Mouse (Mus musculus) MEL (cell line): ENCODE results near the gene Opcml. TPM values are rescaled to one million over a fixed set of nuclear protein-coding genes. Genes with fewer than 3 reads are reported as not detected.

Experiments
- DNase-seq: peaks from one replicate; pipeline ENCODE4 v3.0.0; 2011; ENCODE audit warnings: low read depth, low spot score
- H3K27ac ChIP-seq: 2 replicates; pipeline ENCODE4 v1.5.1; 2012; ENCODE audit warnings: low read depth, mild to moderate bottlenecking, control low read depth, low read length, moderate library complexity; ENCODE audit not compliant: control insufficient read depth
- H3K27me3 ChIP-seq, 2 experiments: fragments of 150-350 bp in 1 of 2; sonication (generic) in 1 of 2; 2 replicates each; pipeline ENCODE4 v1.6.1; 2012; ENCODE audit warnings: low read length in 2 of 2, mild to moderate bottlenecking in 2 of 2, improper control_type of control experiment in 1 of 2, moderate library complexity in 1 of 2; ENCODE audit not compliant: insufficient read depth in 2 of 2, control insufficient read depth in 1 of 2
- H3K36me3 ChIP-seq, 2 experiments: 2 replicates each; pipeline ENCODE4 v1.6.1; 2012 to 2014; ENCODE audit warnings: low read length in 2 of 2, improper control_type of control experiment in 1 of 2, inconsistent platforms in 1 of 2, mild to moderate bottlenecking in 1 of 2; ENCODE audit not compliant: insufficient read depth in 2 of 2, control insufficient read depth in 1 of 2
- H3K4me1 ChIP-seq, 2 experiments: fragments of 150-350 bp in 1 of 2; sonication (generic) in 1 of 2; 2 replicates each; pipeline ENCODE4 v1.6.1; 2012; ENCODE audit warnings: low read length in 2 of 2, improper control_type of control experiment in 1 of 2, mild to moderate bottlenecking in 1 of 2; ENCODE audit not compliant: insufficient read depth in 2 of 2, control insufficient read depth in 1 of 2
- H3K4me3 ChIP-seq, 2 experiments: fragments of 150-350 bp in 1 of 2; sonication (generic) in 1 of 2; 2 replicates each; pipeline ENCODE4 v1.5.1; 2012; ENCODE audit warnings: low read depth in 2 of 2, low read length in 2 of 2, mild to moderate bottlenecking in 2 of 2, moderate library complexity in 2 of 2, control low read depth in 1 of 2, improper control_type of control experiment in 1 of 2; ENCODE audit not compliant: control insufficient read depth in 1 of 2, insufficient read depth in 1 of 2
- H3K79me2 ChIP-seq: 2 replicates; pipeline ENCODE4 v1.6.1; 2012; ENCODE audit warnings: mild to moderate bottlenecking, low read length, moderate library complexity; ENCODE audit not compliant: control insufficient read depth, poor library complexity, insufficient read depth
- H3K9ac ChIP-seq: 2 replicates; pipeline ENCODE4 v1.6.1; 2012; ENCODE audit warnings: low read depth, mild to moderate bottlenecking, control low read depth, low read length, moderate library complexity; ENCODE audit not compliant: control insufficient read depth, poor library complexity, severe bottlenecking
- H3K9me3 ChIP-seq: fragments of 150-350 bp; sonication (generic); replicated peaks from 2 replicates; pipeline ENCODE4 v1.6.1; 2012; ENCODE audit warnings: mild to moderate bottlenecking, low read length, improper control_type of control experiment, moderate library complexity; ENCODE audit not compliant: insufficient read depth
- BHLHE40 ChIP-seq: IDR thresholded peaks from 2 replicates; pipeline ENCODE4 v1.6.1; 2012; ENCODE audit warnings: low read depth, mild to moderate bottlenecking, inconsistent platforms, low read length, improper control_type of control experiment, borderline replicate concordance
- CHD1 ChIP-seq: IDR thresholded peaks from 2 replicates; pipeline ENCODE4 v1.6.1; 2012; ENCODE audit warnings: low read depth, mild to moderate bottlenecking, inconsistent platforms, low read length, improper control_type of control experiment
- CHD2 ChIP-seq: IDR thresholded peaks from 2 replicates; pipeline ENCODE4 v1.6.1; 2011; ENCODE audit warnings: low read length, improper control_type of control experiment
- CTCF ChIP-seq, 3 experiments: IDR thresholded peaks in 2 of 3; conservative IDR thresholded peaks in 1 of 3; 2 replicates each; pipeline ENCODE4 v1.5.1; 2011 to 2012; ENCODE audit warnings: low read length in 3 of 3, low read depth in 2 of 3, mild to moderate bottlenecking in 2 of 3, improper control_type of control experiment in 1 of 3, inconsistent platforms in 1 of 3, mixed read lengths in 1 of 3, moderate library complexity in 1 of 3; ENCODE audit not compliant: control insufficient read depth in 1 of 3, insufficient read depth in 1 of 3, poor library complexity in 1 of 3, severe bottlenecking in 1 of 3
- E2F4 ChIP-seq: IDR thresholded peaks from 2 replicates; pipeline ENCODE4 v1.6.1; 2011; ENCODE audit warnings: low read depth, low read length, improper control_type of control experiment, borderline replicate concordance
- ELF1 ChIP-seq: IDR thresholded peaks from 2 replicates; pipeline ENCODE4 v1.6.1; 2014; ENCODE audit warnings: low read depth, mild to moderate bottlenecking, inconsistent platforms, low read length, improper control_type of control experiment, moderate library complexity
- EP300 ChIP-seq, 2 experiments: IDR thresholded peaks; 2 replicates each; pipeline ENCODE4 v1.6.1; 2011; ENCODE audit warnings: improper control_type of control experiment in 2 of 2, low read length in 2 of 2, low read depth in 1 of 2, mild to moderate bottlenecking in 1 of 2
- ETS1 ChIP-seq: IDR thresholded peaks from 2 replicates; pipeline ENCODE4 v1.6.1; 2012; ENCODE audit warnings: low read depth, mild to moderate bottlenecking, inconsistent platforms, low read length, improper control_type of control experiment, moderate library complexity
- GABPA ChIP-seq: IDR thresholded peaks from 2 replicates; pipeline ENCODE4 v1.6.1; 2012; ENCODE audit warnings: low read depth, mild to moderate bottlenecking, inconsistent platforms, low read length, improper control_type of control experiment, moderate library complexity
- HCFC1 ChIP-seq: IDR thresholded peaks from 2 replicates; pipeline ENCODE4 v1.6.1; 2012; ENCODE audit warnings: low read depth, mild to moderate bottlenecking, inconsistent platforms, low read length, improper control_type of control experiment, moderate library complexity
- KAT2A ChIP-seq: conservative IDR thresholded peaks from 2 replicates; pipeline ENCODE4 v1.6.1; 2012; ENCODE audit warnings: low read depth, low read length, improper control_type of control experiment, inconsistent platforms
- MAX ChIP-seq: IDR thresholded peaks from 2 replicates; pipeline ENCODE4 v1.6.1; 2011; ENCODE audit warnings: low read length, improper control_type of control experiment
- MAZ ChIP-seq: IDR thresholded peaks from 2 replicates; pipeline ENCODE4 v1.6.1; 2012; ENCODE audit warnings: low read depth, mild to moderate bottlenecking, inconsistent platforms, low read length, improper control_type of control experiment
- MEF2A ChIP-seq: IDR thresholded peaks from 2 replicates; pipeline ENCODE4 v1.6.1; 2014; ENCODE audit warnings: low read depth, mild to moderate bottlenecking, inconsistent platforms, low read length, improper control_type of control experiment; ENCODE audit not compliant: poor library complexity, insufficient replicate concordance, severe bottlenecking; ENCODE audit errors: extremely low read depth
- MXI1 ChIP-seq: IDR thresholded peaks from 2 replicates; pipeline ENCODE4 v1.6.1; 2011; ENCODE audit warnings: mild to moderate bottlenecking, low read depth, low read length, improper control_type of control experiment
- MYB ChIP-seq: IDR thresholded peaks from 2 replicates; pipeline ENCODE4 v1.6.1; 2011; ENCODE audit warnings: mild to moderate bottlenecking, low read depth, low read length, improper control_type of control experiment
- NELFE ChIP-seq: IDR thresholded peaks from 2 replicates; pipeline ENCODE4 v1.6.1; 2011; ENCODE audit warnings: low read depth, low read length, improper control_type of control experiment
- NRF1 ChIP-seq: IDR thresholded peaks from 2 replicates; pipeline ENCODE4 v1.6.1; 2014; ENCODE audit warnings: low read depth, mild to moderate bottlenecking, inconsistent platforms, low read length, improper control_type of control experiment, moderate library complexity; ENCODE audit not compliant: poor library complexity, insufficient read depth, severe bottlenecking
- POLR2A ChIP-seq, 2 experiments: IDR thresholded peaks; 2 replicates each; pipeline ENCODE4 v1.6.1; 2011 to 2012; ENCODE audit warnings: low read length in 2 of 2, mild to moderate bottlenecking in 2 of 2, control low read depth in 1 of 2, improper control_type of control experiment in 1 of 2, low read depth in 1 of 2, moderate library complexity in 1 of 2; ENCODE audit not compliant: control insufficient read depth in 1 of 2, insufficient read depth in 1 of 2, poor library complexity in 1 of 2
- RAD21 ChIP-seq: IDR thresholded peaks from 2 replicates; pipeline ENCODE4 v1.6.1; 2011; ENCODE audit warnings: mild to moderate bottlenecking, low read depth, low read length, improper control_type of control experiment
- TBP ChIP-seq: IDR thresholded peaks from 2 replicates; pipeline ENCODE4 v1.8.0; 2011; ENCODE audit warnings: low read depth, low read length, improper control_type of control experiment
- TCF12 ChIP-seq: IDR thresholded peaks from 2 replicates; pipeline ENCODE4 v1.6.1; 2014; ENCODE audit warnings: low read depth, mild to moderate bottlenecking, inconsistent platforms, low read length, improper control_type of control experiment, moderate library complexity
- USF2 ChIP-seq, 2 experiments: IDR thresholded peaks; 2 replicates each; pipeline ENCODE4 v1.6.1; 2011 to 2012; ENCODE audit warnings: improper control_type of control experiment in 2 of 2, low read length in 2 of 2, borderline replicate concordance in 1 of 2, inconsistent platforms in 1 of 2, low read depth in 1 of 2, mild to moderate bottlenecking in 1 of 2; ENCODE audit not compliant: insufficient read depth in 1 of 2
- ZMIZ1 ChIP-seq: IDR thresholded peaks from 2 replicates; pipeline ENCODE4 v1.6.1; 2012; ENCODE audit warnings: low read depth, mild to moderate bottlenecking, inconsistent platforms, low read length, improper control_type of control experiment, moderate library complexity
- ZNF384 ChIP-seq: IDR thresholded peaks from 2 replicates; pipeline ENCODE4 v1.6.1; 2012; ENCODE audit warnings: low read depth, mild to moderate bottlenecking, inconsistent platforms, low read length, improper control_type of control experiment
- polyA plus RNA-seq, 2 experiments: library from polyadenylated mRNA; stranded (reverse) in 1 of 2; unstranded in 1 of 2; fragments of >175 nt in 1 of 2; fragments of >200 nt in 1 of 2; gene quantifications; 2 replicates each; pipeline versions ENCODE4 v1.2.1 to v1.2.4; 2012; ENCODE audit warnings: low replicate concordance in 2 of 2, low read depth in 1 of 2; ENCODE audit not compliant: insufficient read length in 2 of 2, insufficient read depth in 1 of 2, missing spikeins in 1 of 2
- total RNA-seq: library from RNA; depleted of rRNA; stranded (reverse); fragments of 300-350 nt; gene quantifications from 2 replicates; pipeline ENCODE4 v1.2.3, GENCODE M21; 2012

The Opcml gene
- total and polyA plus RNA-seq, 3 experiments, result not detected

DNA sequence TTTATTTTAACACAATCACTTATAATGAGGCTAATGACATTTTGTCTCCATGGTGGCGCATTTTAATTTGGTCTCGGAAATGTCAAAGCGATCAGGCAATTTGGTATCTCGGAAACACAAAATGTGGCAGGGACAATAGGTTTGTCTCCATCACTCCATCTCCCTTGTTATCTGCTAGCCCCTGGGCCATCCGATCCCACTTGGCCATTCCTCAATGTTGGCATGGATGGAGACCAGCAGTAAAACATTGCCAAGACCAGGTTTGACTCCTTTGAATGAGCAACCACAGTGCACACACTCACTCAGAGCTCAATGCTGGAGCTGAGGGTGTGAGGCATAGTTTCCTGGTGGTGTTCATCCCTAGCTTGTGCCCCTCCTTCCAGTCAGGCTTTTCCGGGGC is 32.1 kb downstream of the Opcml start:
- no peaks in the 10 kb centered on the region for H3K79me2 ChIP-seq
- H3K9me3 ChIP-seq, result no peaks in the 10 kb centered on the region
- no peak overlapping the region for H3K27ac ChIP-seq
- H3K27me3 ChIP-seq, result no peaks in the 10 kb centered on the region
- H3K36me3 ChIP-seq, result no peaks in the 10 kb centered on the region
- TF ChIP-seq E2F4 (no peak), HCFC1 (no peak), NELFE (no peak), ETS1 (no peak), MEF2A (no peak), CHD1 (no peak), BHLHE40 (no peak), CTCF (IDR thresholded peaks at IDR 0.05 in 2 of 3, conservative IDR thresholded peaks at IDR 0.05 in 1 of 3; ENCODE audit: control insufficient read depth in 1 of 3, insufficient read depth in 1 of 3, low read depth in 2 of 3, low read length in 3 of 3, poor library complexity in 1 of 3, severe bottlenecking in 1 of 3) (no peak), MYB (no peak), GABPA (no peak)
- no peak for DNase-seq
- no peak overlapping the region for H3K4me3 ChIP-seq
- H3K4me1 ChIP-seq, result no peaks in the 10 kb centered on the region
- no peak overlapping the region for H3K9ac ChIP-seq

DNA sequence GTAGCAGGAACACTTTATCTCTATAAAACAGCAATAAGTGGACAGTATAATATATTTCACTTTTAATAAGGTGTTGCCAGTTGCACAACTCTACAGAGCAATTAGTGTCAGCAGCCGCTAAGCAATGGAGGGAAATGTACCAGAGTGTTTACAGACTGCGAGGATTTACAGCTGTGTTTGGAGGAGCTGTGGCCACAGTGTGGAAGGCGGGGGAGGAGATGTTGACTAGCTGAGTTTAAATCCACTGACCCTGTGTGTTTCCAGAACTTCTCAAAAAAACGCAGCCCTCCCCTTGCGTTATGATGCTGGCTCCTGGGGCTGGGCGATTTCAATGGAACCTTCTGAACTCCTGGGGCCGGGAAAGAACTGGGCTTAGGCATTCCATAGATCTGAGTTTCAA is 33.8 kb downstream of the Opcml start:
- Histone ChIP-seq H3K9me3 (no peaks in the 10 kb centered on the region), H3K79me2 (no peaks in the 10 kb centered on the region), H3K9ac (no peak overlapping the region), H3K4me3 (no peak overlapping the region), H3K27ac (no peak overlapping the region), H3K4me1 (no peaks in the 10 kb centered on the region), H3K36me3 (no peaks in the 10 kb centered on the region), H3K27me3 (no peaks in the 10 kb centered on the region)
- DNase-seq, result no peak
- TF ChIP-seq TCF12, result no peak
- TF ChIP-seq TBP, result no peak
- no peak for TF ChIP-seq ELF1
- TF ChIP-seq EP300 (IDR thresholded peaks at IDR 0.05; ENCODE audit: low read depth in 1 of 2, low read length in 2 of 2), result no peak
- TF ChIP-seq MAZ, result no peak
- TF ChIP-seq MXI1, result no peak

DNA sequence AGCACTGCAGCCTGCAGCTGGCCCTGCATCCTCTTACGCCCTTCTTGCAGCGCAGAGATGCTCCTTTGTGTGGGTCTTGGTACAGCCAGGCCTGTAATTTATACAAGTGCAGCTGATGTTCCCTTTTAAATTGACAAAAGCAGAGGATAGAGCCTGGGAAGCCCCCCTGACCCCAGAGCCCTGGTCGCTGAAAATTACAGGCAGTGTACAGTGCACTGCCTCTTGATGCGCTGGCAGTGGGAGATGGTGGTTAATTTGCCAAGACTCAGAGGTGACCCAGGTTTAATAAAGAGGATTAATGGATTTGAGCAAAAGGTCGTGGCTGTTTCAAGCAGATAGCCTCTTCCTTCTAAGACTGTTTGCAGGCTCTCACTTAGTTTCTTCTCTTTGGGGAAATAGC is 39.9 kb downstream of the Opcml start:
- Histone ChIP-seq H3K36me3 (no peaks in the 10 kb centered on the region), H3K79me2 (no peaks in the 10 kb centered on the region), H3K4me3 (no peak overlapping the region), H3K27me3 (no peaks in the 10 kb centered on the region), H3K4me1 (no peaks in the 10 kb centered on the region), H3K27ac (no peak overlapping the region), H3K9ac (no peak overlapping the region), H3K9me3 (no peaks in the 10 kb centered on the region)
- DNase-seq, result no peak
- no peak for TF ChIP-seq ZNF384
- TF ChIP-seq MXI1, result no peak
- TF ChIP-seq CHD2, result no peak
- TF ChIP-seq MYB, result no peak
- no peak for TF ChIP-seq NELFE
- no peak for TF ChIP-seq NRF1
- TF ChIP-seq USF2 (IDR thresholded peaks at IDR 0.05; ENCODE audit: borderline replicate concordance in 1 of 2, insufficient read depth in 1 of 2, low read depth in 1 of 2, low read length in 2 of 2), result no peak
- TF ChIP-seq EP300 (IDR thresholded peaks at IDR 0.05; ENCODE audit: low read depth in 1 of 2, low read length in 2 of 2), result no peak
- TF ChIP-seq KAT2A, result no peak
- TF ChIP-seq CHD1, result no peak
- TF ChIP-seq POLR2A (IDR thresholded peaks at IDR 0.05; ENCODE audit: control insufficient read depth in 1 of 2, insufficient read depth in 1 of 2, low read depth in 1 of 2, low read length in 2 of 2, poor library complexity in 1 of 2), result no peak
- no peak for TF ChIP-seq RAD21
- no peak for TF ChIP-seq ZMIZ1
- no peak for TF ChIP-seq MAX
- TF ChIP-seq TCF12, result no peak
